Mouse (Mus musculus) heart, embryonic 15.5 days (tissue): ENCODE measurements around the gene Anxa4. TPM values are rescaled to one million over a fixed set of nuclear protein-coding genes. Genes with fewer than 3 reads are reported as not detected.

ENCODE experiments used
- ATAC-seq: fragments of 200-750 bp; cut with Nextera tagmentation; replicated peaks from 2 replicates; pipeline ENCODE4 v1.8.0; 2017; ENCODE audit warnings: low read depth, moderate TSS enrichment; ENCODE audit not compliant: insufficient number of reproducible peaks, insufficient read depth, low FRiP score
- H3K27ac ChIP-seq: fragments of 300-500 bp; sonication (generic); 2 replicates; pipeline ENCODE4 v1.5.1; 2015; ENCODE audit warnings: mild to moderate bottlenecking, inconsistent platforms
- H3K27me3 ChIP-seq: fragments of 300-500 bp; sonication (generic); 2 replicates; pipeline ENCODE4 v1.6.1; 2015; ENCODE audit warnings: inconsistent platforms
- H3K36me3 ChIP-seq: fragments of 300-500 bp; sonication (generic); 2 replicates; pipeline ENCODE4 v1.6.1; 2015; ENCODE audit warnings: mild to moderate bottlenecking, inconsistent platforms
- H3K4me1 ChIP-seq: fragments of 300-500 bp; sonication (generic); replicated peaks from 2 replicates; pipeline ENCODE4 v1.6.1; 2015; ENCODE audit warnings: inconsistent platforms
- H3K4me2 ChIP-seq: fragments of 300-500 bp; sonication (generic); 2 replicates; pipeline ENCODE4 v1.6.1; 2015; ENCODE audit warnings: inconsistent platforms, mild to moderate bottlenecking, moderate library complexity
- H3K4me3 ChIP-seq: fragments of 300-500 bp; sonication (generic); 2 replicates; pipeline ENCODE4 v1.5.1; 2015; ENCODE audit warnings: mild to moderate bottlenecking, inconsistent platforms
- H3K9ac ChIP-seq: fragments of 300-500 bp; sonication (generic); 2 replicates; pipeline ENCODE4 v1.6.1; 2015; ENCODE audit warnings: mild to moderate bottlenecking, inconsistent platforms
- H3K9me3 ChIP-seq: fragments of 300-500 bp; sonication (generic); replicated peaks from 2 replicates; pipeline ENCODE4 v1.6.1; 2016; ENCODE audit warnings: inconsistent platforms
- WGBS: fragments of 180-500 bp; shearing (Covaris S2); methylation state at CpG from one replicate; pipeline ENCODE4 v1.1.7; 2015; ENCODE audit warnings: mixed read lengths; 5-methylcytosine and 5-hydroxymethylcytosine counted together
- polyA plus RNA-seq: library from polyadenylated mRNA; unstranded; fragments of >200 nt; fragmentation: Nextera tagmentation; extraction: Ambion mirVana; gene quantifications from 2 replicates; pipeline ENCODE4 v1.2.1, GENCODE M21; 2015

Gene Anxa4
- polyA plus RNA-seq, 1 experiment from 2014 or later: 26.3 TPM

DNA sequence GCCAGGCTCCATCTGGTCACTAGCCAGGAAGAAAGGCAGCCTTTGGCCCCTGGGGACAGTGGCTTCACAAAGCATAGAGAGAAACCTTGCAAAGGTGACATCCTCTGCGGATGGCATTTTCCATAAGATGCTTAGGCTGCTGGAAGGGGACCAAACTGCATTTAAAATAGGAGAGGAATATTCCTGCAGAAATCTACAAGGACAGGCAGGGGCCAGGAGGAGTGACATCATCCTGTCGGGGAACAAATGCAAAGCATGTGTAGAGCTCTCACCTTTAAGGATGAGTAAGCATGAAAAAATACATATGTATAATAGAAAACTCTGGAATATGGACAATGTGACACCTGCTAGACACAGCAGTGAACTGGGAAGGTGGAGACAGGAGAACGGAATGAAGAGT is 7.1 kb upstream of the Anxa4 start:
- no peaks in the 10 kb centered on the region for H3K36me3 ChIP-seq
- H3K4me1 ChIP-seq: no peaks in the 10 kb centered on the region
- H3K27ac ChIP-seq: no peak overlapping the region
- no peaks in the 10 kb centered on the region for H3K9me3 ChIP-seq
- no peak overlapping the region for H3K4me2 ChIP-seq
- ATAC-seq: no peak
- H3K27me3 ChIP-seq: peaks cover 8% of the 10 kb centered on the region; the same call in 1 of the 2 replicates
- no peak overlapping the region for H3K9ac ChIP-seq
- WGBS: 85% methylated on average over 3 of the region's 3 CpGs
- H3K4me3 ChIP-seq: no peak overlapping the region

GRCm38 (mm10) chr6:86797455-86797854 is 4.1 kb upstream of the Anxa4 start:
- Histone ChIP-seq H3K4me1 (peaks cover 9% of the 10 kb centered on the region), H3K4me2 (no peak overlapping the region), H3K9me3 (no peaks in the 10 kb centered on the region), H3K9ac (no peak overlapping the region), H3K36me3 (no peaks in the 10 kb centered on the region), H3K27ac (no peak overlapping the region), H3K27me3 (peaks cover 16% of the 10 kb centered on the region; the same call in 1 of the 2 replicates), H3K4me3 (no peak overlapping the region)
- no peak for ATAC-seq
- 49% methylated on average over 4 of the region's 4 CpGs for WGBS

DNA sequence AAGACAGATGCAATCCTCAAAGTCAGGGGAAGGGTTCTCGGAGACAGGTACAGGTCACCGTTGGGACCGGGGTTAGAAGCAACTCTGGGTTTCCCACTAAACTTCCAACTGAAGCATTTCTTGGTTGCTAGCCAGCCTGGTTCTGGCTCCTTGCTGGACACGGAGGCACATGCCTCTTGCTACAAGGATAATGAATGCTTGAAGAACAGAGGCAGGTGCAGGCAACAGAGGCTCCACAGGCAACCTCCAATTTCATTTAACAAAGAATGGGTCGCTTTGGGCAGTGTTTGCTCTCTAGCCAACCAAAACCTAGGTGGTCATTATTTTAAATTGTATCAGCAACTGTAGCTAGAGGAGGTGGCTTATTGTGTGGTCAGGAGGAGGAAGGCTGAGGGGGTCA is 573 bp upstream of the Anxa4 start:
- Histone ChIP-seq H3K9ac (peak overlapping the region; percentile 71; the same call in 1 of the 2 replicates), H3K4me3 (peak overlapping the region; percentile 71), H3K9me3 (no peaks in the 10 kb centered on the region), H3K27me3 (peaks cover 16% of the 10 kb centered on the region; the same call in 1 of the 2 replicates), H3K36me3 (no peaks in the 10 kb centered on the region), H3K4me2 (peak overlapping the region; percentile 89), H3K4me1 (peaks cover 11% of the 10 kb centered on the region), H3K27ac (no peak overlapping the region)
- WGBS: 54% methylated on average over 5 of the region's 5 CpGs
- ATAC-seq: no peak

- H3K4me2 ChIP-seq: no peak overlapping the region
- peaks cover 11% of the 10 kb centered on the region for H3K4me1 ChIP-seq
- no peak overlapping the region for H3K9ac ChIP-seq
- H3K9me3 ChIP-seq: no peaks in the 10 kb centered on the region
- no peaks in the 10 kb centered on the region for H3K36me3 ChIP-seq
- peaks cover 8% of the 10 kb centered on the region; the same call in 1 of the 2 replicates for H3K27me3 ChIP-seq
- H3K4me3 ChIP-seq: no peak overlapping the region
- H3K27ac ChIP-seq: no peak overlapping the region
- 77% methylated on average over 10 of the region's 10 CpGs for WGBS
- no peak for ATAC-seq
Observed at GRCm38 (mm10) chr6:86790351-86790943, 2.9 kb downstream of the Anxa4 start.

DNA sequence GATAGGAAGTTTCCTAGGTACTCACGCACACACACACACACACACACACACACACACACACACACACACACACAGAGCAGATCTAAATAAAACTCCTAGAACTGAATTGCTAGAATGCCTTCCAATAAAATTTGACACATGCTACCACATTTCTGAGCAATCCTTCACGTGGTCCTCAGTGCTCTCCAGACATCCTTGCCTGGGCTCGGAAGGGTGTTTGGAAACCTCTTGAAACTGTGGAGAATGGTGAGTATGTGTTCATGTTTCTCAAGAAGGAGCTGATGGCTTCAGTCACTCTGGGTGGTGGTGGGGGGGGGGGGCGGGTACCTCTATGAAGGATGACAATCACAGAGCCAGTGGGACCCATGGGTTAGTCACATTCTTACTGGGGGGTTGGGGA is 5.1 kb downstream of the Anxa4 start:
- H3K4me3 ChIP-seq: no peak overlapping the region
- no peak overlapping the region for H3K27ac ChIP-seq
- no peak overlapping the region for H3K9ac ChIP-seq
- no peak for ATAC-seq
- no peaks in the 10 kb centered on the region for H3K36me3 ChIP-seq
- H3K27me3 ChIP-seq: no peaks in the 10 kb centered on the region
- WGBS: 81% methylated on average over 4 of the region's 4 CpGs
- peaks cover 6% of the 10 kb centered on the region for H3K4me1 ChIP-seq
- H3K9me3 ChIP-seq: no peaks in the 10 kb centered on the region
- H3K4me2 ChIP-seq: no peak overlapping the region

GRCm38 (mm10) chr6:86786545-86786944 is 6.8 kb downstream of the Anxa4 start:
- no peaks in the 10 kb centered on the region for H3K27me3 ChIP-seq
- no peak overlapping the region for H3K4me2 ChIP-seq
- no peak overlapping the region for H3K9ac ChIP-seq
- no peak overlapping the region for H3K4me3 ChIP-seq
- no peaks in the 10 kb centered on the region for H3K9me3 ChIP-seq
- H3K4me1 ChIP-seq: no peaks in the 10 kb centered on the region
- H3K36me3 ChIP-seq: no peaks in the 10 kb centered on the region
- no peak overlapping the region for H3K27ac ChIP-seq
- WGBS: 89% methylated on average over 3 of the region's 3 CpGs
- ATAC-seq: no peak

DNA sequence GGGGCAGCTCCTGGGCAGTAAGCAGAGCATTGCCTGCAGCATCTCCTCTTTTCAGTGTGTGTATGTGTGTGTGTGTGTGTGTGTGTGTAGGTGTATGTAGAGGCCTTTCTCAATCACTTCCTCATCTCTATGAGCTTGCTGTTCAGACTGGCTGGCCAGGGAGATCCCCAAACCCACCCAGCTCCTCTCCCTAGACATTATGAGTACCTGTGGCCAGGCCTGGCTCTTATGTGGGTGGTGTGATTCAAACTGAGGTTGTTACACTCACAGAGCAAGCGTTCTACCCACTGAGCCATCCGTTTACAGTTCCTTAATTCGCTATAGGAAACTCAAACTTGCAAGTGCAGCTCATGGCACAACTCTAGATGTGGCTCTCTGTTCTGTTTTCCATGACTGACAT is 8.6 kb downstream of the Anxa4 start:
- H3K36me3 ChIP-seq: no peaks in the 10 kb centered on the region
- no peak overlapping the region for H3K27ac ChIP-seq
- no peaks in the 10 kb centered on the region for H3K9me3 ChIP-seq
- no peak overlapping the region for H3K4me3 ChIP-seq
- H3K4me2 ChIP-seq: no peak overlapping the region
- 70% methylated on average over 3 of the region's 3 CpGs for WGBS
- H3K4me1 ChIP-seq: no peaks in the 10 kb centered on the region
- H3K27me3 ChIP-seq: no peaks in the 10 kb centered on the region
- ATAC-seq: no peak
- no peak overlapping the region for H3K9ac ChIP-seq

GRCm38 (mm10) chr6:86782342-86782741 is 11.0 kb downstream of the Anxa4 start:
- Histone ChIP-seq H3K4me2 (no peak overlapping the region), H3K9ac (no peak overlapping the region), H3K9me3 (no peaks in the 10 kb centered on the region), H3K36me3 (no peaks in the 10 kb centered on the region), H3K27me3 (no peaks in the 10 kb centered on the region), H3K27ac (no peak overlapping the region), H3K4me1 (no peaks in the 10 kb centered on the region; the same call in 1 of the 2 replicates), H3K4me3 (no peak overlapping the region)
- ATAC-seq: no peak
- WGBS: 69% methylated on average over 3 of the region's 3 CpGs

DNA sequence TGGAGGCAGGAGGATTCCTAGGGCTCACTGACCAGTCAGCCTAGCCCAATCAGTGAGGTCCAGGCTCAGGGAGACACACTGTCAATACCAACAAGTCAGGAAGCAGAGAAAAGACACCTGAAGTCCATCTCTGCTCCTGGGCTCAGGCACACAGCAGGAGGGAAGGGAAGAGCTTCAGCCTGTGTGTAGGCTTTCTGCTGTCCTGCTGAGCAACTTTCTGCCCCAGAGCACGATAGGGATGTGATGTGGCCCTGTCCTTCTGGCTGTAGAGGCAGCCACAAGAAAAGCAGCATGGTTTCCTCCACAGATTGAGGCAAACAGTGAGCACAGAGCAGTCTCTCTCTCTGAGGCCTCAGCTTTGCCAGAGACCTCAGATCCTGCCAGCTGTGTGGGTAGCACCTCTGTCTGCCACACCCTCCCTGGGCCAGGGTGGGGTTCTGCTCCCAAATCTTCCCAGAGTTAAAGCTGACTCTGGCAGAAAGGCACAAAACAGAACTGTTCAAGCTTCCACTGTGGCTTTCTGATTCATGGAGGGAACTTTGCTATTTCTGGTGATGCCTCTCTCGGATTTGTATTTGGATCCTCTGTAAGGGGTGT is 11.9 kb downstream of the Anxa4 start:
- WGBS: 45% methylated on average over 2 of the region's 2 CpGs
- Histone ChIP-seq H3K9me3 (no peaks in the 10 kb centered on the region), H3K4me2 (no peak overlapping the region), H3K4me1 (peaks cover 8% of the 10 kb centered on the region), H3K27me3 (no peaks in the 10 kb centered on the region), H3K4me3 (no peak overlapping the region), H3K27ac (no peak overlapping the region), H3K9ac (no peak overlapping the region), H3K36me3 (no peaks in the 10 kb centered on the region)
- ATAC-seq: no peak

GRCm38 (mm10) chr6:86778910-86779594 is 14.3 kb downstream of the Anxa4 start:
- Histone ChIP-seq H3K36me3 (no peaks in the 10 kb centered on the region), H3K27me3 (no peaks in the 10 kb centered on the region), H3K9me3 (no peaks in the 10 kb centered on the region), H3K4me2 (no peak overlapping the region), H3K4me3 (no peak overlapping the region), H3K27ac (no peak overlapping the region), H3K4me1 (peaks cover 15% of the 10 kb centered on the region), H3K9ac (no peak overlapping the region)
- no peak for ATAC-seq
- WGBS: 87% methylated on average over 10 of the region's 10 CpGs

GRCm38 (mm10) chr6:86777181-86777580 is 16.2 kb downstream of the Anxa4 start:
- no peak overlapping the region for H3K9ac ChIP-seq
- H3K36me3 ChIP-seq: no peaks in the 10 kb centered on the region
- H3K4me2 ChIP-seq: no peak overlapping the region
- no peak for ATAC-seq
- H3K27ac ChIP-seq: peak overlapping the region; percentile 41; the same call in 1 of the 2 replicates
- WGBS: 82% methylated on average over 3 of the region's 3 CpGs
- no peaks in the 10 kb centered on the region for H3K9me3 ChIP-seq
- no peaks in the 10 kb centered on the region for H3K27me3 ChIP-seq
- no peak overlapping the region for H3K4me3 ChIP-seq
- peaks cover 15% of the 10 kb centered on the region for H3K4me1 ChIP-seq
